Mouse (Mus musculus) liver, embryonic 15.5 days (tissue): ENCODE data around the gene Ttf1. TPM values are rescaled to one million over a fixed set of nuclear protein-coding genes. Genes with fewer than 3 reads are reported as not detected.
A peak's percentile ranks its signal among the peaks of the same experiment; 100 is the strongest.

Experiments
- ATAC-seq: fragments of 200-750 bp; cut with Nextera tagmentation; 2 replicates; pipeline ENCODE4 v1.8.0; 2017; ENCODE audit warnings: moderate number of reproducible peaks, mild to moderate bottlenecking, moderate library complexity; ENCODE audit not compliant: insufficient read depth
- H3K27ac ChIP-seq: fragments of 300-500 bp; sonication (generic); replicated peaks from 2 replicates; pipeline ENCODE4 v1.5.1; 2015; ENCODE audit warnings: mild to moderate bottlenecking, inconsistent platforms
- H3K27me3 ChIP-seq: fragments of 300-500 bp; sonication (generic); 2 replicates; pipeline ENCODE4 v1.6.1; 2015; ENCODE audit warnings: mild to moderate bottlenecking, inconsistent platforms
- H3K36me3 ChIP-seq: fragments of 300-500 bp; sonication (generic); replicated peaks from 2 replicates; pipeline ENCODE4 v1.6.1; 2015; ENCODE audit warnings: moderate library complexity, mild to moderate bottlenecking, inconsistent platforms
- H3K4me1 ChIP-seq: fragments of 300-500 bp; sonication (generic); replicated peaks from 2 replicates; pipeline ENCODE4 v1.6.1; 2015; ENCODE audit warnings: inconsistent platforms
- H3K4me2 ChIP-seq: fragments of 300-500 bp; sonication (generic); 2 replicates; pipeline ENCODE4 v1.6.1; 2015; ENCODE audit warnings: moderate library complexity, mild to moderate bottlenecking, inconsistent platforms
- H3K4me3 ChIP-seq: fragments of 300-500 bp; sonication (generic); replicated peaks from 2 replicates; pipeline ENCODE4 v1.5.1; 2015; ENCODE audit warnings: mild to moderate bottlenecking, inconsistent platforms
- H3K9ac ChIP-seq: fragments of 300-500 bp; sonication (generic); 2 replicates; pipeline ENCODE4 v1.6.1; 2015; ENCODE audit warnings: moderate library complexity, mild to moderate bottlenecking, inconsistent platforms
- H3K9me3 ChIP-seq: fragments of 300-500 bp; sonication (generic); replicated peaks from 2 replicates; pipeline ENCODE4 v1.6.1; 2016; ENCODE audit warnings: inconsistent platforms
- WGBS: fragments of 180-500 bp; shearing (Covaris S2); methylation state at CpG from one replicate; pipeline ENCODE4 v1.1.7; 2015; ENCODE audit warnings: mixed read lengths; ENCODE audit not compliant: insufficient replicate concordance; 5-methylcytosine and 5-hydroxymethylcytosine counted together
- polyA plus RNA-seq: library from polyadenylated mRNA; unstranded; fragments of >200 nt; fragmentation: Nextera tagmentation; extraction: Ambion mirVana; gene quantifications from 2 replicates; pipeline ENCODE4 v1.2.1, GENCODE M21; 2015

Ttf1 gene
- polyA plus RNA-seq, 1 experiment from 2014 or later = 4.0 TPM

- Histone ChIP-seq H3K4me2 (no peak overlapping the region), H3K4me3 (no peak overlapping the region)
- WGBS = 60% methylated on average over 8 of the region's 8 CpGs
Measured at GRCm38 (mm10) chr2:29035698-29036097, 24.4 kb upstream of the Ttf1 start.

GRCm38 (mm10) chr2:29039741-29040140 is 20.3 kb upstream of the Ttf1 start:
- ATAC-seq = no peak
- WGBS = 27% methylated on average over 5 of the region's 5 CpGs
- H3K36me3 ChIP-seq = no peaks in the 10 kb centered on the region
- no peak overlapping the region for H3K4me2 ChIP-seq
- H3K9ac ChIP-seq = no peak overlapping the region
- no peaks in the 10 kb centered on the region for H3K9me3 ChIP-seq
- no peak overlapping the region for H3K4me3 ChIP-seq
- no peak overlapping the region for H3K27ac ChIP-seq
- 0 out of 2 replicates have a peak, but pooled peaks cover 4% of the 10 kb centered on the region for H3K4me1 ChIP-seq
- H3K27me3 ChIP-seq = peaks cover 45% of the 10 kb centered on the region

More at GRCm38 (mm10) chr2:29035698-29036097, 24.4 kb upstream of the Ttf1 start:
- Histone ChIP-seq H3K27me3 (peaks cover 25% of the 10 kb centered on the region), H3K27ac (no peak overlapping the region; the same call in 1 of the 2 replicates), H3K9me3 (no peaks in the 10 kb centered on the region), H3K4me1 (0 out of 2 replicates have a peak, but pooled peaks cover 7% of the 10 kb centered on the region), H3K36me3 (no peaks in the 10 kb centered on the region), H3K9ac (no peak overlapping the region)
- ATAC-seq = peak; percentile 81

GRCm38 (mm10) chr2:29040594-29041476 is 19.2 kb upstream of the Ttf1 start:
- WGBS = 29% methylated on average over 18 of the region's 18 CpGs
- H3K4me3 ChIP-seq = no peak overlapping the region
- peaks cover 45% of the 10 kb centered on the region for H3K27me3 ChIP-seq
- H3K4me2 ChIP-seq = no peak overlapping the region
- H3K4me1 ChIP-seq = 0 out of 2 replicates have a peak, but pooled peaks cover 4% of the 10 kb centered on the region
- no peaks in the 10 kb centered on the region for H3K36me3 ChIP-seq
- no peak for ATAC-seq
- H3K9ac ChIP-seq = no peak overlapping the region
- no peak overlapping the region for H3K27ac ChIP-seq
- H3K9me3 ChIP-seq = no peaks in the 10 kb centered on the region

GRCm38 (mm10) chr2:29041477-29041768 is 18.6 kb upstream of the Ttf1 start:
- H3K27me3 ChIP-seq = peaks cover 45% of the 10 kb centered on the region

GRCm38 (mm10) chr2:29042124-29042523 is 17.9 kb upstream of the Ttf1 start:
- H3K9ac ChIP-seq = no peak overlapping the region
- no peaks in the 10 kb centered on the region for H3K4me1 ChIP-seq
- H3K4me3 ChIP-seq = no peak overlapping the region
- H3K27me3 ChIP-seq = peaks cover 45% of the 10 kb centered on the region
- no peak overlapping the region for H3K27ac ChIP-seq
- ATAC-seq = no peak
- no peaks in the 10 kb centered on the region for H3K9me3 ChIP-seq
- no peaks in the 10 kb centered on the region for H3K36me3 ChIP-seq
- 69% methylated on average over 5 of the region's 5 CpGs for WGBS
- H3K4me2 ChIP-seq = no peak overlapping the region

More at GRCm38 (mm10) chr2:29041477-29041768, 18.6 kb upstream of the Ttf1 start:
- H3K9me3 ChIP-seq = no peaks in the 10 kb centered on the region
- no peak for ATAC-seq
- 38% methylated on average over 8 of the region's 8 CpGs for WGBS
- no peak overlapping the region for H3K4me2 ChIP-seq
- 0 out of 2 replicates have a peak, but pooled peaks cover 1% of the 10 kb centered on the region for H3K4me1 ChIP-seq
- H3K4me3 ChIP-seq = no peak overlapping the region
- no peak overlapping the region for H3K27ac ChIP-seq
- H3K36me3 ChIP-seq = no peaks in the 10 kb centered on the region
- H3K9ac ChIP-seq = no peak overlapping the region

- peaks cover 16% of the 10 kb centered on the region for H3K27me3 ChIP-seq
- ATAC-seq = no peak
- no peak overlapping the region for H3K27ac ChIP-seq
- no peaks in the 10 kb centered on the region for H3K9me3 ChIP-seq
- H3K36me3 ChIP-seq = no peaks in the 10 kb centered on the region
- 61% methylated on average over 16 of the region's 16 CpGs for WGBS
- H3K9ac ChIP-seq = no peak overlapping the region
- no peak overlapping the region for H3K4me2 ChIP-seq
- no peaks in the 10 kb centered on the region for H3K4me1 ChIP-seq
- H3K4me3 ChIP-seq = no peak overlapping the region
Measured at GRCm38 (mm10) chr2:29046151-29046550, 13.9 kb upstream of the Ttf1 start.

GRCm38 (mm10) chr2:29051932-29052331 is 8.1 kb upstream of the Ttf1 start:
- Histone ChIP-seq H3K4me1 (peaks cover 15% of the 10 kb centered on the region), H3K9me3 (no peaks in the 10 kb centered on the region), H3K9ac (no peak overlapping the region), H3K27ac (no peak overlapping the region), H3K4me2 (no peak overlapping the region), H3K27me3 (peaks cover 30% of the 10 kb centered on the region), H3K36me3 (no peaks in the 10 kb centered on the region), H3K4me3 (no peak overlapping the region)
- no peak for ATAC-seq
- WGBS = 47% methylated on average over 5 of the region's 5 CpGs

- Histone ChIP-seq H3K27me3 (peaks cover 41% of the 10 kb centered on the region), H3K9ac (no peak overlapping the region), H3K4me2 (no peak overlapping the region), H3K4me3 (no peak overlapping the region), H3K36me3 (no peaks in the 10 kb centered on the region), H3K9me3 (no peaks in the 10 kb centered on the region), H3K4me1 (peaks cover 15% of the 10 kb centered on the region), H3K27ac (no peak overlapping the region)
- 21% methylated on average over 4 of the region's 4 CpGs for WGBS
- no peak for ATAC-seq
Measured at GRCm38 (mm10) chr2:29052943-29053454, 7.1 kb upstream of the Ttf1 start.

GRCm38 (mm10) chr2:29053802-29054544 is 6.1 kb upstream of the Ttf1 start:
- peaks cover 15% of the 10 kb centered on the region for H3K4me1 ChIP-seq
- H3K4me2 ChIP-seq = peak overlapping the region; percentile 77
- no peaks in the 10 kb centered on the region for H3K36me3 ChIP-seq
- 1% methylated on average over 20 of the region's 20 CpGs for WGBS
- H3K27me3 ChIP-seq = peaks cover 49% of the 10 kb centered on the region
- peak; percentile 11; the same call in 1 of the 2 replicates for ATAC-seq
- H3K9me3 ChIP-seq = no peaks in the 10 kb centered on the region
- no peak overlapping the region for H3K9ac ChIP-seq
- peak overlapping the region; percentile 49 for H3K4me3 ChIP-seq
- H3K27ac ChIP-seq = no peak overlapping the region

GRCm38 (mm10) chr2:29054545-29054935 is 5.5 kb upstream of the Ttf1 start:
- 0 out of 2 replicates have a peak, but pooled peaks have one; percentile 10 for ATAC-seq
- peaks cover 49% of the 10 kb centered on the region for H3K27me3 ChIP-seq
- no peaks in the 10 kb centered on the region for H3K9me3 ChIP-seq
- peaks cover 15% of the 10 kb centered on the region for H3K4me1 ChIP-seq
- 3% methylated on average over 30 of the region's 30 CpGs for WGBS
- H3K4me3 ChIP-seq = peak overlapping the region; percentile 49
- no peak overlapping the region for H3K9ac ChIP-seq
- H3K4me2 ChIP-seq = peak overlapping the region; percentile 77
- H3K27ac ChIP-seq = no peak overlapping the region
- H3K36me3 ChIP-seq = no peaks in the 10 kb centered on the region

- WGBS = under 1% methylated on average over 25 of the region's 25 CpGs
- peaks cover 49% of the 10 kb centered on the region for H3K27me3 ChIP-seq
- H3K36me3 ChIP-seq = no peaks in the 10 kb centered on the region
- ATAC-seq = peak; percentile 37; the same call in 1 of the 2 replicates
- H3K9ac ChIP-seq = peak within 1 kb of the TSS; percentile 52
- H3K9me3 ChIP-seq = no peaks in the 10 kb centered on the region
- no peak within 1 kb of the TSS for H3K27ac ChIP-seq
- H3K4me2 ChIP-seq = peak within 1 kb of the TSS; percentile 77
- peak within 1 kb of the TSS; percentile 49 for H3K4me3 ChIP-seq
- H3K4me1 ChIP-seq = peaks cover 15% of the 10 kb centered on the region
Measured at GRCm38 (mm10) chr2:29054991-29055390, 5.1 kb upstream of the Ttf1 start, which contains the start of gene Cfap77. Gene Cfap77 (minus strand): TSS chr2:29055066.
